16 mouse cellular contexts compared by ENCODE assay signal in genomic region chr4:11887377-11887776, GRCm38 (mm10).
DNase-seq lines count a peak whose midpoint lies in the region; ATAC-seq and TF ChIP-seq lines count a peak whose summit lies in the region.
"Had no signal": no experiment of that assay in that cellular context is flagged by ENCODE, and none has a peak within 500 bp of the region (broad histone marks: within the 10 kb centered on the region; RNA-seq: fewer than 3 reads in every experiment).

No protein-coding gene starts in this region.

- H3K27me3 ChIP-seq in neural tube, embryonic 11.5 days (ENCODE audit: control insufficient read depth, insufficient read depth, low read length) = no peaks in the 10 kb centered on the region
- no peaks in the 10 kb centered on the region for H3K27me3 ChIP-seq in hindbrain, embryonic 11.5 days (ENCODE audit: control insufficient read depth, insufficient read depth, low read length)
- H3K27me3 ChIP-seq in midbrain, embryonic 14.5 days (ENCODE audit: control insufficient read depth, insufficient read depth, low read length) = no peaks in the 10 kb centered on the region
- H3K27me3 ChIP-seq in stomach, postnatal 0 days (ENCODE audit: control insufficient read depth, insufficient read depth, low read length) = no peaks in the 10 kb centered on the region
- H3K27me3 ChIP-seq: embryonic facial prominence, embryonic 15.5 days; liver, embryonic 13.5 days had no signal

- TF ChIP-seq CTCF in stomach, postnatal 0 days (IDR thresholded peaks at IDR 0.05; ENCODE audit: low read depth) = no peak
- TF ChIP-seq CTCF in gastrocnemius, adult 2 months (IDR thresholded peaks at IDR 0.05) = no peak

- intact Hi-C loops in gastrocnemius, adult 2 months (cut with DNase I) = no loop called here

- H3K4me1 ChIP-seq in neural tube, embryonic 11.5 days (ENCODE audit: control insufficient read depth, insufficient read depth, low read length) = 0 out of 2 replicates have a peak, but pooled peaks cover 4% of the 10 kb centered on the region
- no peaks in the 10 kb centered on the region for H3K4me1 ChIP-seq in hindbrain, embryonic 11.5 days (replicated peaks; ENCODE audit: control insufficient read depth, insufficient read depth, low read length)
- H3K4me1 ChIP-seq in midbrain, embryonic 14.5 days (ENCODE audit: control insufficient read depth, insufficient read depth, low read length) = 0 out of 2 replicates have a peak, but pooled peaks cover 8% of the 10 kb centered on the region
- H3K4me1 ChIP-seq in stomach, postnatal 0 days (replicated peaks; ENCODE audit: control insufficient read depth, insufficient read depth) = no peaks in the 10 kb centered on the region
- H3K4me1 ChIP-seq: liver, embryonic 13.5 days had no signal

- WGBS in neural tube, embryonic 11.5 days = 5% methylated on average over 1 of the region's 1 CpGs
- 18% methylated on average over 1 of the region's 1 CpGs for WGBS in hindbrain, embryonic 11.5 days
- WGBS in midbrain, embryonic 14.5 days = 0% methylated on average over 1 of the region's 1 CpGs
- WGBS in stomach, postnatal 0 days = 13% methylated on average over 1 of the region's 1 CpGs

- peak; percentile 58; the same call in 1 of the 2 replicates for ATAC-seq in neural tube, embryonic 11.5 days (ENCODE audit: insufficient read depth, low FRiP score, low TSS enrichment)
- peak; percentile 22; the same call in 1 of the 2 replicates for ATAC-seq in hindbrain, embryonic 11.5 days (ENCODE audit: low FRiP score)
- no peak for ATAC-seq in midbrain, embryonic 14.5 days (ENCODE audit: low FRiP score, low TSS enrichment)
- ATAC-seq in stomach, postnatal 0 days (ENCODE audit: low FRiP score, low TSS enrichment) = peak; percentile 71; the same call in 1 of the 2 replicates

- H3K9ac ChIP-seq in neural tube, embryonic 11.5 days (ENCODE audit: low read length) = no peak overlapping the region
- no peak overlapping the region for H3K9ac ChIP-seq in hindbrain, embryonic 11.5 days (ENCODE audit: low read depth, low read length)
- no peak overlapping the region for H3K9ac ChIP-seq in midbrain, embryonic 14.5 days (replicated peaks; ENCODE audit: low read length)
- no peak overlapping the region for H3K9ac ChIP-seq in stomach, postnatal 0 days (ENCODE audit: low read length)
- H3K9ac ChIP-seq: embryonic facial prominence, embryonic 15.5 days; liver, embryonic 13.5 days had no signal

- DNase-seq in neural tube, embryonic 11.5 days (ENCODE audit: low spot score) = no peak
- no peak for DNase-seq in neural tube, embryonic 10.5 days (ENCODE audit: extremely low spot score, low spot score)
- DNase-seq in hindbrain, embryonic 11.5 days (ENCODE audit: low spot score) = no peak
- DNase-seq in midbrain, embryonic 14.5 days = peak; percentile 26
- peak; percentile 33 for DNase-seq in stomach, postnatal 0 days (ENCODE audit: low spot score)
- DNase-seq in yolk sac, embryonic 10.5 days (ENCODE audit: low spot score) = no peak
- no peak for DNase-seq in gastrocnemius, adult 2 months
- DNase-seq in gastrocnemius, postnatal 4 days (ENCODE audit: low spot score in 2 of 2) = no peak
- DNase-seq: adrenal gland, postnatal 25 days; cerebellum, adult 11-12 months; gastrocnemius, postnatal 10 days; liver, embryonic 13.5 days; thymus, postnatal 36 days had no signal

- H3K27ac ChIP-seq in neural tube, embryonic 11.5 days (ENCODE audit: low read depth, low read length) = 0 out of 2 replicates have a peak overlapping the region, but pooled peaks have one; percentile 8
- H3K27ac ChIP-seq in hindbrain, embryonic 11.5 days (ENCODE audit: low read depth, low read length) = no peak overlapping the region
- no peak overlapping the region for H3K27ac ChIP-seq in midbrain, embryonic 14.5 days (replicated peaks; ENCODE audit: low read depth, low read length)
- no peak overlapping the region for H3K27ac ChIP-seq in stomach, postnatal 0 days (replicated peaks)
- H3K27ac ChIP-seq in gastrocnemius, adult 2 months = no peak overlapping the region
- H3K27ac ChIP-seq: embryonic facial prominence, embryonic 15.5 days; kidney, postnatal 0 days; left cerebral cortex, adult 2 months; liver, embryonic 13.5 days had no signal

- TF ChIP-seq EP300 in stomach, postnatal 0 days (optimal IDR thresholded peaks at IDR 0.05) = no peak

- H3K36me3 ChIP-seq in neural tube, embryonic 11.5 days (ENCODE audit: control insufficient read depth, insufficient read depth, low read length) = no peaks in the 10 kb centered on the region
- H3K36me3 ChIP-seq in hindbrain, embryonic 11.5 days (ENCODE audit: control insufficient read depth, insufficient read depth, low read length) = no peaks in the 10 kb centered on the region
- H3K36me3 ChIP-seq in midbrain, embryonic 14.5 days (ENCODE audit: control insufficient read depth, insufficient read depth, low read length) = no peaks in the 10 kb centered on the region
- no peaks in the 10 kb centered on the region for H3K36me3 ChIP-seq in stomach, postnatal 0 days (ENCODE audit: control insufficient read depth, insufficient read depth, low read length)
- H3K36me3 ChIP-seq: embryonic facial prominence, embryonic 15.5 days; liver, embryonic 13.5 days had no signal

- H3K4me3 ChIP-seq in neural tube, embryonic 11.5 days (ENCODE audit: low read depth, low read length) = no peak overlapping the region
- H3K4me3 ChIP-seq in hindbrain, embryonic 11.5 days (ENCODE audit: low read depth, low read length) = no peak overlapping the region
- H3K4me3 ChIP-seq in midbrain, embryonic 14.5 days (replicated peaks; ENCODE audit: low read depth, low read length) = no peak overlapping the region
- H3K4me3 ChIP-seq in stomach, postnatal 0 days (ENCODE audit: low read depth, low read length) = no peak overlapping the region
- H3K4me3 ChIP-seq in gastrocnemius, adult 2 months = no peak overlapping the region
- H3K4me3 ChIP-seq: embryonic facial prominence, embryonic 15.5 days; left cerebral cortex, adult 2 months; liver, embryonic 13.5 days had no signal

- H3K4me2 ChIP-seq in neural tube, embryonic 11.5 days (ENCODE audit: low read depth) = no peak overlapping the region
- no peak overlapping the region for H3K4me2 ChIP-seq in hindbrain, embryonic 11.5 days (replicated peaks; ENCODE audit: low read depth, low read length)
- H3K4me2 ChIP-seq in midbrain, embryonic 14.5 days (ENCODE audit: low read length) = no peak overlapping the region
- H3K4me2 ChIP-seq in stomach, postnatal 0 days (replicated peaks; ENCODE audit: low read depth) = no peak overlapping the region
- H3K4me2 ChIP-seq: embryonic facial prominence, embryonic 15.5 days; liver, embryonic 13.5 days had no signal

- H3K9me3 ChIP-seq in neural tube, embryonic 11.5 days (ENCODE audit: control insufficient read depth, low read length) = no peaks in the 10 kb centered on the region
- no peaks in the 10 kb centered on the region for H3K9me3 ChIP-seq in hindbrain, embryonic 11.5 days (ENCODE audit: control insufficient read depth, low read length)
- no peaks in the 10 kb centered on the region for H3K9me3 ChIP-seq in midbrain, embryonic 14.5 days (ENCODE audit: control insufficient read depth, low read length)
- H3K9me3 ChIP-seq in stomach, postnatal 0 days (ENCODE audit: control insufficient read depth, low read length) = no peaks in the 10 kb centered on the region
- H3K9me3 ChIP-seq: embryonic facial prominence, embryonic 15.5 days; liver, embryonic 13.5 days had no signal

Comparison
In these comparisons a context has a peak if more than half of its experiments do, and no peak if none do; other contexts are left out.
1. DNase-seq: peak in midbrain, embryonic 14.5 days (single experiment) and stomach, postnatal 0 days (single experiment); none in neural tube, embryonic 11.5 days (single experiment), neural tube, embryonic 10.5 days (single experiment), hindbrain, embryonic 11.5 days (single experiment), yolk sac, embryonic 10.5 days (single experiment), gastrocnemius, adult 2 months (single experiment) and gastrocnemius, postnatal 4 days (0 of 2).